Mouse (Mus musculus): Measurements from ENCODE around the gene Clip4. TPM values are rescaled to one million over a fixed set of nuclear protein-coding genes. Genes with fewer than 3 reads are reported as not detected.

Clip4 gene
- polyA plus RNA-seq, 2 experiments, result 0.14 to 0.17 TPM

- H3K4me2 ChIP-seq (ENCODE audit: low read depth), result no peak within 1 kb of the TSS
- no peak for TF ChIP-seq EP300 (IDR thresholded peaks at IDR 0.05; ENCODE audit: low read depth)
- no peak for TF ChIP-seq CTCF (IDR thresholded peaks at IDR 0.05; ENCODE audit: low read depth)
- no peak within 1 kb of the TSS for H3K4me3 ChIP-seq (ENCODE audit: insufficient read depth in 1 of 2, low read depth in 2 of 2, low read length in 2 of 2)
Measured at GRCm38 (mm10) chr17:71752831-71753230, 15.4 kb upstream of the Clip4 start, which contains the start of gene Pcare. Gene Pcare, minus strand, starts transcription at chr17:71752894.

GRCm38 (mm10) chr17:71760536-71760935 lies 7.7 kb upstream of the Clip4 start:
- 65% methylated on average over 7 of the region's 7 CpGs for whole genome bisulfite sequencing (ENCODE audit: insufficient replicate concordance)
- no peak for ATAC-seq (ENCODE audit: insufficient read depth)

More at GRCm38 (mm10) chr17:71752831-71753230, 15.4 kb upstream of the Clip4 start, which contains the start of gene Pcare:
- Histone ChIP-seq H3K4me1 (replicated peaks; ENCODE audit: control insufficient read depth in 2 of 2, insufficient read depth in 2 of 2, low read length in 1 of 2) (no peaks in the 10 kb centered on the region), H3K9ac (replicated peaks) (no peak within 1 kb of the TSS), H3K36me3 (replicated peaks; ENCODE audit: control insufficient read depth, insufficient read depth, low read depth) (no peaks in the 10 kb centered on the region), H3K27ac (no peak within 1 kb of the TSS), H3K9me3 (ENCODE audit: control insufficient read depth, low read length) (no peaks in the 10 kb centered on the region), H3K27me3 (ENCODE audit: control insufficient read depth, insufficient read depth, low read length) (no peaks in the 10 kb centered on the region)
- WGBS (ENCODE audit: insufficient replicate concordance), result 70% methylated on average over 10 of the region's 10 CpGs
- DNase-seq (ENCODE audit: low read depth in 3 of 3, low spot score in 3 of 3) (no peak), ATAC-seq (ENCODE audit: insufficient read depth) (no peak)

GRCm38 (mm10) chr17:71769564-71769963 lies 1.3 kb downstream of the Clip4 start:
- Histone ChIP-seq H3K4me2 (ENCODE audit: low read depth) (no peak overlapping the region), H3K36me3 (replicated peaks; ENCODE audit: control insufficient read depth, insufficient read depth, low read depth) (no peaks in the 10 kb centered on the region), H3K9ac (replicated peaks) (no peak overlapping the region), H3K4me3 (ENCODE audit: insufficient read depth in 1 of 2, low read depth in 2 of 2, low read length in 2 of 2) (no peak overlapping the region), H3K4me1 (replicated peaks; ENCODE audit: control insufficient read depth in 2 of 2, insufficient read depth in 2 of 2, low read length in 1 of 2) (no peaks in the 10 kb centered on the region), H3K27me3 (ENCODE audit: control insufficient read depth, insufficient read depth, low read length) (no peaks in the 10 kb centered on the region), H3K27ac (no peak overlapping the region), H3K9me3 (ENCODE audit: control insufficient read depth, low read length) (no peaks in the 10 kb centered on the region)
- DNase-seq (ENCODE audit: low read depth in 3 of 3, low spot score in 3 of 3), result no peak
- no peak for ATAC-seq (ENCODE audit: insufficient read depth)
- WGBS (ENCODE audit: insufficient replicate concordance), result 43% methylated on average over 6 of the region's 6 CpGs
- no peak for TF ChIP-seq CTCF (IDR thresholded peaks at IDR 0.05; ENCODE audit: low read depth)

More at GRCm38 (mm10) chr17:71760536-71760935, 7.7 kb upstream of the Clip4 start:
- no peak overlapping the region for H3K9ac ChIP-seq (replicated peaks)
- no peak for TF ChIP-seq EP300 (IDR thresholded peaks at IDR 0.05; ENCODE audit: low read depth)
- no peak for TF ChIP-seq CTCF (IDR thresholded peaks at IDR 0.05; ENCODE audit: low read depth)
- no peak overlapping the region for H3K4me2 ChIP-seq (ENCODE audit: low read depth)
- H3K27me3 ChIP-seq (ENCODE audit: control insufficient read depth, insufficient read depth, low read length), result no peaks in the 10 kb centered on the region
- no peaks in the 10 kb centered on the region for H3K9me3 ChIP-seq (ENCODE audit: control insufficient read depth, low read length)
- H3K4me3 ChIP-seq (ENCODE audit: insufficient read depth in 1 of 2, low read depth in 2 of 2, low read length in 2 of 2), result no peak overlapping the region
- H3K36me3 ChIP-seq (replicated peaks; ENCODE audit: control insufficient read depth, insufficient read depth, low read depth), result no peaks in the 10 kb centered on the region
- no peaks in the 10 kb centered on the region for H3K4me1 ChIP-seq (replicated peaks; ENCODE audit: control insufficient read depth in 2 of 2, insufficient read depth in 2 of 2, low read length in 1 of 2)
- no peak overlapping the region for H3K27ac ChIP-seq
- DNase-seq (ENCODE audit: low read depth in 3 of 3, low spot score in 3 of 3), result no peak

GRCm38 (mm10) chr17:71770696-71771095 lies 2.4 kb downstream of the Clip4 start:
- no peak for ATAC-seq (ENCODE audit: insufficient read depth)
- H3K4me2 ChIP-seq (ENCODE audit: low read depth), result no peak overlapping the region
- 60% methylated on average over 3 of the region's 3 CpGs for WGBS (ENCODE audit: insufficient replicate concordance)
- TF ChIP-seq EP300 (IDR thresholded peaks at IDR 0.05; ENCODE audit: low read depth) (no peak), CTCF (IDR thresholded peaks at IDR 0.05; ENCODE audit: low read depth) (no peak)
- no peaks in the 10 kb centered on the region for H3K4me1 ChIP-seq (replicated peaks; ENCODE audit: control insufficient read depth in 2 of 2, insufficient read depth in 2 of 2, low read length in 1 of 2)
- no peak overlapping the region for H3K27ac ChIP-seq
- no peak for DNase-seq (ENCODE audit: low read depth in 3 of 3, low spot score in 3 of 3)
- H3K36me3 ChIP-seq (replicated peaks; ENCODE audit: control insufficient read depth, insufficient read depth, low read depth), result no peaks in the 10 kb centered on the region
- no peaks in the 10 kb centered on the region for H3K9me3 ChIP-seq (ENCODE audit: control insufficient read depth, low read length)
- H3K4me3 ChIP-seq (ENCODE audit: insufficient read depth in 1 of 2, low read depth in 2 of 2, low read length in 2 of 2), result no peak overlapping the region
- H3K9ac ChIP-seq (replicated peaks), result no peak overlapping the region
- no peaks in the 10 kb centered on the region for H3K27me3 ChIP-seq (ENCODE audit: control insufficient read depth, insufficient read depth, low read length)

GRCm38 (mm10) chr17:71774173-71774572 lies 5.9 kb downstream of the Clip4 start:
- Histone ChIP-seq H3K9me3 (ENCODE audit: control insufficient read depth, low read length) (no peaks in the 10 kb centered on the region; the same call in 1 of the 2 replicates), H3K4me3 (ENCODE audit: insufficient read depth in 1 of 2, low read depth in 2 of 2, low read length in 2 of 2) (no peak overlapping the region), H3K36me3 (replicated peaks; ENCODE audit: control insufficient read depth, insufficient read depth, low read depth) (no peaks in the 10 kb centered on the region), H3K9ac (replicated peaks) (no peak overlapping the region), H3K4me1 (replicated peaks; ENCODE audit: control insufficient read depth in 2 of 2, insufficient read depth in 2 of 2, low read length in 1 of 2) (no peaks in the 10 kb centered on the region), H3K4me2 (ENCODE audit: low read depth) (no peak overlapping the region), H3K27ac (no peak overlapping the region), H3K27me3 (ENCODE audit: control insufficient read depth, insufficient read depth, low read length) (no peaks in the 10 kb centered on the region)
- no peak for TF ChIP-seq CTCF (IDR thresholded peaks at IDR 0.05; ENCODE audit: low read depth)
- TF ChIP-seq EP300 (IDR thresholded peaks at IDR 0.05; ENCODE audit: low read depth), result no peak
- ATAC-seq (ENCODE audit: insufficient read depth) (no peak), DNase-seq (ENCODE audit: low read depth in 3 of 3, low spot score in 3 of 3) (no peak)
- 59% methylated on average over 4 of the region's 4 CpGs for WGBS (ENCODE audit: insufficient replicate concordance)

All from liver, embryonic 14.5 days (tissue).